Comparison of ENCODE assay signal across 10 mouse cellular contexts in genomic region chr4:58413188-58414185, GRCm38 (mm10).
A peak's percentile ranks its signal among the peaks of the same experiment; 100 is the strongest.
DNase-seq lines count a peak whose midpoint lies in the region; ATAC-seq and TF ChIP-seq lines count a peak whose summit lies in the region.
"Had no signal": no experiment of that assay in that cellular context is flagged by ENCODE, and none has a peak within 500 bp of the region (broad histone marks: within the 10 kb centered on the region; RNA-seq: fewer than 3 reads in every experiment).

No protein-coding gene starts in this region.

- no peaks in the 10 kb centered on the region for H3K79me2 ChIP-seq in MEL (ENCODE audit: control insufficient read depth, insufficient read depth, low read length, poor library complexity)
- no peaks in the 10 kb centered on the region for H3K79me2 ChIP-seq in heart, adult 2 months (replicated peaks; ENCODE audit: control insufficient read depth, insufficient read depth, low read length)

- peak; percentile 19; the same call in 1 of the 2 replicates for TF ChIP-seq RAD21 in MEL (IDR thresholded peaks at IDR 0.05; ENCODE audit: low read depth, low read length)

- TF ChIP-seq EP300 in MEL (IDR thresholded peaks at IDR 0.05; ENCODE audit: low read depth in 1 of 2, low read length in 2 of 2), result no peak
- no peak for TF ChIP-seq EP300 in heart, adult 2 months (IDR thresholded peaks at IDR 0.05; ENCODE audit: insufficient read depth, low read depth, low read length)

- intact Hi-C loops in heart, adult 2 months (cut with DNase I), result loop anchor here (10.0 kb wide), 1 partner anchor 139 kb away; no protein-coding TSS in a partner anchor

- 68% methylated on average over 13 of the region's 13 CpGs for WGBS in heart, adult 2 months
- 83% methylated on average over 13 of the region's 13 CpGs for WGBS in forebrain, embryonic 16.5 days

- no peak for ATAC-seq in forebrain, embryonic 16.5 days
- ATAC-seq: forebrain, embryonic 13.5 days had no signal

- no peaks in the 10 kb centered on the region for H3K36me3 ChIP-seq in MEL (ENCODE audit: control insufficient read depth in 1 of 2, insufficient read depth in 2 of 2, low read length in 2 of 2)
- no peaks in the 10 kb centered on the region for H3K36me3 ChIP-seq in heart, adult 2 months (ENCODE audit: control insufficient read depth, insufficient read depth, low read length)
- no peaks in the 10 kb centered on the region for H3K36me3 ChIP-seq in forebrain, embryonic 16.5 days (ENCODE audit: control insufficient read depth, insufficient read depth)
- H3K36me3 ChIP-seq: lung, embryonic 15.5 days had no signal

- no peak for TF ChIP-seq POLR2A in MEL (IDR thresholded peaks at IDR 0.05; ENCODE audit: control insufficient read depth in 1 of 2, insufficient read depth in 1 of 2, low read depth in 1 of 2, low read length in 2 of 2, poor library complexity in 1 of 2)
- TF ChIP-seq POLR2A in heart, adult 2 months (IDR thresholded peaks at IDR 0.05; ENCODE audit: insufficient read depth, low read depth, low read length), result no peak

- no peak overlapping the region for H3K4me3 ChIP-seq in MEL (ENCODE audit: control insufficient read depth in 1 of 2, insufficient read depth in 1 of 2, low read depth in 2 of 2, low read length in 2 of 2)
- H3K4me3 ChIP-seq in heart, adult 2 months, result no peak overlapping the region
- H3K4me3 ChIP-seq in forebrain, embryonic 16.5 days (replicated peaks; ENCODE audit: low read length), result no peak overlapping the region
- H3K4me3 ChIP-seq: forebrain, embryonic 13.5 days; lung, embryonic 15.5 days had no signal

- no peak overlapping the region for H3K4me2 ChIP-seq in forebrain, embryonic 16.5 days (ENCODE audit: low read length)
- H3K4me2 ChIP-seq: forebrain, embryonic 13.5 days; lung, embryonic 15.5 days had no signal

- no peaks in the 10 kb centered on the region for H3K4me1 ChIP-seq in MEL (ENCODE audit: control insufficient read depth in 1 of 2, insufficient read depth in 2 of 2, low read length in 2 of 2)
- no peaks in the 10 kb centered on the region; the same call in 1 of the 2 replicates for H3K4me1 ChIP-seq in heart, adult 2 months (ENCODE audit: control insufficient read depth, insufficient read depth, low read length)
- H3K4me1 ChIP-seq in forebrain, embryonic 16.5 days (replicated peaks; ENCODE audit: control insufficient read depth, insufficient read depth, low read length), result peaks cover 5% of the 10 kb centered on the region; the same call in 1 of the 2 replicates
- H3K4me1 ChIP-seq: forebrain, embryonic 13.5 days had no signal

- peak in 2 of 3 experiments; percentile 13 to 34; a peak in 2 of 6 replicates for TF ChIP-seq CTCF in MEL (IDR thresholded peaks at IDR 0.05 in 2 of 3, conservative IDR thresholded peaks at IDR 0.05 in 1 of 3; ENCODE audit: control insufficient read depth in 1 of 3, insufficient read depth in 1 of 3, low read depth in 2 of 3, low read length in 3 of 3, poor library complexity in 1 of 3, severe bottlenecking in 1 of 3)
- peak; percentile 43 for TF ChIP-seq CTCF in heart, adult 2 months (IDR thresholded peaks at IDR 0.05)

- DNase-seq in adrenal gland, adult (ENCODE audit: inconsistent age in 2 of 2, low spot score in 1 of 2), result peak; percentile 37 to 73
- DNase-seq in adrenal gland, postnatal 25 days, result no peak
- no peak for DNase-seq in MEL (ENCODE audit: low read depth, low spot score)
- DNase-seq in heart, adult 2 months, result peak; percentile 63 to 71
- DNase-seq in kidney, postnatal 25 days, result peak; percentile 73 to 78
- DNase-seq in left cerebral cortex, adult 9 months (ENCODE audit: low spot score in 2 of 2), result no peak
- DNase-seq in yolk sac, embryonic 10.5 days (ENCODE audit: low spot score), result no peak

- no peaks in the 10 kb centered on the region for H3K9me3 ChIP-seq in MEL (replicated peaks; ENCODE audit: insufficient read depth, low read length)
- H3K9me3 ChIP-seq in forebrain, embryonic 16.5 days (ENCODE audit: control insufficient read depth, low read length), result no peaks in the 10 kb centered on the region; the same call in 1 of the 2 replicates
- H3K9me3 ChIP-seq: forebrain, embryonic 13.5 days; lung, embryonic 15.5 days had no signal

- H3K27ac ChIP-seq in MEL (ENCODE audit: control insufficient read depth, low read depth, low read length), result no peak overlapping the region
- H3K27ac ChIP-seq in heart, adult 2 months, result peak overlapping the region; percentile 36
- H3K27ac ChIP-seq in forebrain, embryonic 16.5 days (ENCODE audit: low read length), result no peak overlapping the region
- H3K27ac ChIP-seq: forebrain, embryonic 13.5 days; lung, embryonic 15.5 days had no signal

- H3K9ac ChIP-seq in MEL (ENCODE audit: control insufficient read depth, low read depth, low read length, poor library complexity, severe bottlenecking), result no peak overlapping the region
- H3K9ac ChIP-seq in heart, adult 2 months (ENCODE audit: low read depth, low read length), result no peak overlapping the region
- no peak overlapping the region for H3K9ac ChIP-seq in forebrain, embryonic 16.5 days (replicated peaks; ENCODE audit: low read depth, low read length)
- H3K9ac ChIP-seq: forebrain, embryonic 13.5 days; lung, embryonic 15.5 days had no signal

- no peaks in the 10 kb centered on the region for H3K27me3 ChIP-seq in MEL (ENCODE audit: control insufficient read depth in 1 of 2, insufficient read depth in 2 of 2, low read length in 2 of 2)
- H3K27me3 ChIP-seq in heart, adult 2 months (ENCODE audit: control insufficient read depth, insufficient read depth, low read length), result no peaks in the 10 kb centered on the region
- H3K27me3 ChIP-seq in forebrain, embryonic 16.5 days (replicated peaks; ENCODE audit: control insufficient read depth, insufficient read depth, low read length), result no peaks in the 10 kb centered on the region
- H3K27me3 ChIP-seq: forebrain, embryonic 13.5 days; lung, embryonic 15.5 days had no signal

TF ChIP-seq in MEL, 35 proteins besides CTCF, POLR2A, EP300 and RAD21:
- TF ChIP-seq NRF1 (IDR thresholded peaks at IDR 0.05; ENCODE audit: insufficient read depth, low read depth, low read length, poor library complexity, severe bottlenecking) (no peak), UBTF (IDR thresholded peaks at IDR 0.05; ENCODE audit: borderline replicate concordance, insufficient read depth, low read depth, low read length) (no peak), SMC3 (IDR thresholded peaks at IDR 0.05; ENCODE audit: low read depth, low read length) (peak; percentile 19), NELFE (IDR thresholded peaks at IDR 0.05; ENCODE audit: low read depth, low read length) (no peak), POLR2AphosphoS2 (IDR thresholded peaks at IDR 0.05; ENCODE audit: low read length) (no peak), SIN3A (IDR thresholded peaks at IDR 0.05; ENCODE audit: low read length) (no peak), TAL1 (IDR thresholded peaks at IDR 0.05; ENCODE audit: low read length) (no peak)

Comparison
In these comparisons a context has a peak if more than half of its experiments do, and no peak if none do; other contexts are left out.
1. DNase-seq: peak in adrenal gland, adult (2 of 2), heart, adult 2 months (2 of 2) and kidney, postnatal 25 days (2 of 2); none in adrenal gland, postnatal 25 days (single experiment), MEL (single experiment), left cerebral cortex, adult 9 months (0 of 2) and yolk sac, embryonic 10.5 days (single experiment).